Mouse (Mus musculus): ENCODE results near the gene Eps8l1. TPM values are rescaled to one million over a fixed set of nuclear protein-coding genes. Genes with fewer than 3 reads are reported as not detected.

Eps8l1 gene
- total and polyA plus RNA-seq, 3 experiments, result 0.01 to 0.19 TPM; not detected in 1

DNA sequence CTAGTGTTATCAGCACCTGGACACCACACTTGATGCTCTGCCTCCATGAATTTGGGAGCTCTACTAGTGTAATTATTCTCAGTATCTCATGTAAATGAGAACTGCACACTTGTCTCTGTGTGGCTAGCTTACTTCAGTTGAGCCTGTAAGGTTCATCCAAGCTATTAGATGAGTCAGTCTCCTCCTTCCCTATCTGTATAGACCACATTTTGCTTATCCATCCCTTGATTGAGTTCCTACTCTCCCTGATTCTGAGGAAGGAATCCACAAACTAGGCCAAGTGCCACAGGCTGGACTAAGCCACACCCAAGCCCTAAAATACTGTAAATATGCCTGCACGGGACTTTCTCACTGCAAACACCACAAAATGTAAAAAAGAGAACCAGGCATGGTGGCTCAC, 33.5 kb downstream of the Eps8l1 start:
- Histone ChIP-seq H3K9me3 (replicated peaks; ENCODE audit: insufficient read depth, low read length) (no peaks in the 10 kb centered on the region), H3K9ac (ENCODE audit: control insufficient read depth, low read depth, low read length, poor library complexity, severe bottlenecking) (no peak overlapping the region), H3K4me3 (ENCODE audit: control insufficient read depth in 1 of 2, insufficient read depth in 1 of 2, low read depth in 2 of 2, low read length in 2 of 2) (no peak overlapping the region), H3K36me3 (ENCODE audit: control insufficient read depth in 1 of 2, insufficient read depth in 2 of 2, low read length in 2 of 2) (peaks cover 10 to 34% of the 10 kb centered on the region in 2 experiments), H3K4me1 (ENCODE audit: control insufficient read depth in 1 of 2, insufficient read depth in 2 of 2, low read length in 2 of 2) (peaks cover 3 to 44% of the 10 kb centered on the region in 2 experiments), H3K27me3 (ENCODE audit: control insufficient read depth in 1 of 2, insufficient read depth in 2 of 2, low read length in 2 of 2) (no peaks in the 10 kb centered on the region), H3K27ac (ENCODE audit: control insufficient read depth, low read depth, low read length) (peak overlapping the region; percentile 41), H3K79me2 (ENCODE audit: control insufficient read depth, insufficient read depth, low read length, poor library complexity) (peaks cover 33% of the 10 kb centered on the region)
- DNase-seq (ENCODE audit: low read depth, low spot score), result peak; percentile 81
- TF ChIP-seq BHLHE40 (IDR thresholded peaks at IDR 0.05; ENCODE audit: borderline replicate concordance, low read depth, low read length), result peak; percentile 85
- no peak for TF ChIP-seq KAT2A (conservative IDR thresholded peaks at IDR 0.05; ENCODE audit: low read depth, low read length)
- TF ChIP-seq RCOR1 (IDR thresholded peaks at IDR 0.05; ENCODE audit: low read depth, low read length), result peak; percentile 67; the same call in 1 of the 2 replicates
- TF ChIP-seq MAFK (IDR thresholded peaks at IDR 0.05; ENCODE audit: borderline replicate concordance, low read depth, low read length), result no peak
- peak; percentile 70 for TF ChIP-seq GATA1 (IDR thresholded peaks at IDR 0.05; ENCODE audit: low read depth, low read length)
- TF ChIP-seq POLR2AphosphoS5 (IDR thresholded peaks at IDR 0.05; ENCODE audit: borderline replicate concordance, low read depth, low read length), result no peak
- peak; percentile 37; the same call in 1 of the 2 replicates for TF ChIP-seq TCF12 (IDR thresholded peaks at IDR 0.05; ENCODE audit: low read depth, low read length)
- 0 out of 2 replicates have a peak, but pooled peaks have one; percentile 43 for TF ChIP-seq JUND (IDR thresholded peaks at IDR 0.05; ENCODE audit: low read depth, low read length)
- TF ChIP-seq ETS1 (IDR thresholded peaks at IDR 0.05; ENCODE audit: low read depth, low read length), result no peak
- peak; percentile 79 for TF ChIP-seq TAL1 (IDR thresholded peaks at IDR 0.05; ENCODE audit: low read length)
- no peak for TF ChIP-seq ZMIZ1 (IDR thresholded peaks at IDR 0.05; ENCODE audit: low read depth, low read length)
- TF ChIP-seq CTCF (IDR thresholded peaks at IDR 0.05 in 2 of 3, conservative IDR thresholded peaks at IDR 0.05 in 1 of 3; ENCODE audit: control insufficient read depth in 1 of 3, insufficient read depth in 1 of 3, low read depth in 2 of 3, low read length in 3 of 3, poor library complexity in 1 of 3, severe bottlenecking in 1 of 3), result no peak
- peak; percentile 68 to 74 for TF ChIP-seq EP300 (IDR thresholded peaks at IDR 0.05; ENCODE audit: low read depth in 1 of 2, low read length in 2 of 2)
- TF ChIP-seq ZC3H11A (IDR thresholded peaks at IDR 0.05; ENCODE audit: low read depth, low read length), result no peak
- no peak for TF ChIP-seq USF1 (IDR thresholded peaks at IDR 0.05; ENCODE audit: low read depth, low read length)

DNA sequence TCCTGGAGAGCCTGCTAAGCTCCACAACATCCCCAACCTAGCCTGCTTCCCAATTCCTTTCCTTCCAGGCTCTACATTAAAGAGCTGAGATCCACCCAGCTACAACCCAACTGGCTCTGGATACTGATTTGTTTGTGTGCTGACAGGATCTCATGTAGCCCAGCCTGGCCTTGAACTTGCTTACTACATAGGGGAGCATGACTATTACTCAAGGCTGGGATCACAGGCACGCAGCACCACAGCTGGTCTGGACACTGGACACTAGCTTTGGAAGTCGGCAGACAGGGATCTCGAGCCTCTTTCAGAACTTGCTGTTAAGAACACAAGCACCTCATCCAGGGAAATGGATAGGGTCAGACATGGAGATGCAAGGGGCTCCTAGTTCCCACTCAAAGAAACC, 36.0 kb downstream of the Eps8l1 start:
- H3K4me1 ChIP-seq (ENCODE audit: control insufficient read depth in 1 of 2, insufficient read depth in 2 of 2, low read length in 2 of 2), result peaks cover 0 to 43% of the 10 kb centered on the region in 2 experiments; a peak in 3 of 4 replicates
- H3K79me2 ChIP-seq (ENCODE audit: control insufficient read depth, insufficient read depth, low read length, poor library complexity), result peaks cover 57% of the 10 kb centered on the region
- H3K9me3 ChIP-seq (replicated peaks; ENCODE audit: insufficient read depth, low read length), result no peaks in the 10 kb centered on the region
- no peak for TF ChIP-seq ZNF384 (IDR thresholded peaks at IDR 0.05; ENCODE audit: low read depth, low read length)
- no peak for TF ChIP-seq MAFK (IDR thresholded peaks at IDR 0.05; ENCODE audit: borderline replicate concordance, low read depth, low read length)
- no peak for TF ChIP-seq MXI1 (IDR thresholded peaks at IDR 0.05; ENCODE audit: low read depth, low read length)
- no peak for TF ChIP-seq TAL1 (IDR thresholded peaks at IDR 0.05; ENCODE audit: low read length)
- no peak for TF ChIP-seq MYC (IDR thresholded peaks at IDR 0.05; ENCODE audit: low read depth, low read length)
- TF ChIP-seq ELF1 (IDR thresholded peaks at IDR 0.05; ENCODE audit: low read depth, low read length), result no peak
- TF ChIP-seq MAZ (IDR thresholded peaks at IDR 0.05; ENCODE audit: low read depth, low read length), result no peak
- no peak for TF ChIP-seq TCF12 (IDR thresholded peaks at IDR 0.05; ENCODE audit: low read depth, low read length)
- no peak for DNase-seq (ENCODE audit: low read depth, low spot score)
- no peak overlapping the region for H3K27ac ChIP-seq (ENCODE audit: control insufficient read depth, low read depth, low read length)
- no peak overlapping the region for H3K9ac ChIP-seq (ENCODE audit: control insufficient read depth, low read depth, low read length, poor library complexity, severe bottlenecking)
- H3K27me3 ChIP-seq (ENCODE audit: control insufficient read depth in 1 of 2, insufficient read depth in 2 of 2, low read length in 2 of 2), result no peaks in the 10 kb centered on the region
- peaks cover 10 to 33% of the 10 kb centered on the region in 2 experiments for H3K36me3 ChIP-seq (ENCODE audit: control insufficient read depth in 1 of 2, insufficient read depth in 2 of 2, low read length in 2 of 2)
- H3K4me3 ChIP-seq (ENCODE audit: control insufficient read depth in 1 of 2, insufficient read depth in 1 of 2, low read depth in 2 of 2, low read length in 2 of 2), result no peak overlapping the region

Data from MEL (cell line).